Mouse (Mus musculus) ovary, adult 18-20 months (tissue): ENCODE results near the gene Diaph2.
A peak's percentile ranks its signal among the peaks of the same experiment; 100 is the strongest.
"Not testable (repeated sequence)": the region's sequence is repeated elsewhere in the genome, so short reads cannot be mapped to it uniquely, and the experiment has no call there.

Experiments
- DNase-seq: peaks from one replicate; pipeline ENCODE4 v3.0.0; 2022; ENCODE audit warnings: low spot score, mixed read lengths

The Diaph2 gene

GRCm38 (mm10) chrX:129749571-129750061 is at the start of gene Diaph2:
TSS of gene Diaph2 (plus strand) at chrX:129749742.
- DNase-seq, result peak; percentile 81

- no peak for DNase-seq
Observed at GRCm38 (mm10) chrX:129701634-129702312, 47.8 kb upstream of the Diaph2 start.

GRCm38 (mm10) chrX:129709656-129710055 is 39.9 kb upstream of the Diaph2 start:
- DNase-seq, result no peak

GRCm38 (mm10) chrX:129728717-129729220 is 20.8 kb upstream of the Diaph2 start:
- DNase-seq, result no peak

- peak; percentile 51 for DNase-seq
Observed at GRCm38 (mm10) chrX:129736562-129736961, 13.0 kb upstream of the Diaph2 start.

- no peak for DNase-seq
Observed at GRCm38 (mm10) chrX:129739226-129739625, 10.3 kb upstream of the Diaph2 start.

GRCm38 (mm10) chrX:129742981-129743380 is 6.6 kb upstream of the Diaph2 start:
- no peak for DNase-seq

- no peak for DNase-seq
Observed at GRCm38 (mm10) chrX:129745976-129746375, 3.6 kb upstream of the Diaph2 start.

GRCm38 (mm10) chrX:129749102-129749501 is 440 bp upstream of the Diaph2 start:
- no peak for DNase-seq

- DNase-seq, result no peak
Observed at GRCm38 (mm10) chrX:129750094-129750569, 590 bp downstream of the Diaph2 start.

- no peak for DNase-seq
Observed at GRCm38 (mm10) chrX:129750606-129751005, 1.1 kb downstream of the Diaph2 start.

- no peak for DNase-seq
Observed at GRCm38 (mm10) chrX:129756606-129757005, 7.1 kb downstream of the Diaph2 start.

- DNase-seq, result no peak
Observed at GRCm38 (mm10) chrX:129762649-129763048, 13.1 kb downstream of the Diaph2 start.

GRCm38 (mm10) chrX:129765378-129765777 is 15.8 kb downstream of the Diaph2 start:
- no peak for DNase-seq

- DNase-seq, result no peak
Observed at GRCm38 (mm10) chrX:129766811-129767210, 17.3 kb downstream of the Diaph2 start.

GRCm38 (mm10) chrX:129770625-129771024 is 21.1 kb downstream of the Diaph2 start:
- DNase-seq, result no peak

- no peak for DNase-seq
Observed at GRCm38 (mm10) chrX:129773556-129774255, 24.2 kb downstream of the Diaph2 start.

GRCm38 (mm10) chrX:129774478-129774877 is 24.9 kb downstream of the Diaph2 start:
- DNase-seq, result no peak

- DNase-seq, result no peak
Observed at GRCm38 (mm10) chrX:129776761-129777160, 27.2 kb downstream of the Diaph2 start.

- DNase-seq, result no peak
Observed at GRCm38 (mm10) chrX:129777404-129777962, 27.9 kb downstream of the Diaph2 start.

GRCm38 (mm10) chrX:129781844-129782243 is 32.3 kb downstream of the Diaph2 start:
- no peak for DNase-seq

- DNase-seq, result no peak
Observed at GRCm38 (mm10) chrX:129784062-129784461, 34.5 kb downstream of the Diaph2 start.

GRCm38 (mm10) chrX:129799920-129800319 is 50.4 kb downstream of the Diaph2 start:
- DNase-seq, result not testable (repeated sequence)
